Mouse (Mus musculus): ENCODE data around the gene Klk9.
A peak's percentile ranks its signal among the peaks of the same experiment; 100 is the strongest.

The Klk9 gene

GRCm38 (mm10) chr7:43791591-43791990 is at the start of gene Klk9:
Gene Klk9 (plus strand): TSS chr7:43791891.
- no peak for DNase-seq (ENCODE audit: low spot score in 2 of 2)

DNA sequence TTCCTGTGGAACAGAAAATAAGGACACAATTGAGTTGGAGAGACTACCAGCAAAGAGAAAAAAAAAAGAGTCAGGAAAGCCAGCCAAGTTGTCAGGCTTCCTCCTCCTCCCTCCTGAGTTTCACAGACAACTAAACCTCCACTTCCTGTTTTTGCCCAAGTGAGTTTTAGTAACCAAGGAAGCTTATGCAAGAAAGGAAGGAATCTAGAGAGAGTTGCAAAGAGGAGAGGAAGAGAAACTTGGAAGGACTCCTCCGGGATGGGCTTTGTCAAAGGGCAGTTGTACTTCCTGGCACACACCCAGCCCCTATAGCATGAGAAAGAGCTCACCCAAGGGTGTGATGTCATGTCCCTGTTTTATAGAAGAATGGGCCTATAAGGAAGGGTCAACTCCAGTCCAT is 43.9 kb upstream of the Klk9 start:
- no peak for DNase-seq (ENCODE audit: low spot score in 2 of 2)

DNA sequence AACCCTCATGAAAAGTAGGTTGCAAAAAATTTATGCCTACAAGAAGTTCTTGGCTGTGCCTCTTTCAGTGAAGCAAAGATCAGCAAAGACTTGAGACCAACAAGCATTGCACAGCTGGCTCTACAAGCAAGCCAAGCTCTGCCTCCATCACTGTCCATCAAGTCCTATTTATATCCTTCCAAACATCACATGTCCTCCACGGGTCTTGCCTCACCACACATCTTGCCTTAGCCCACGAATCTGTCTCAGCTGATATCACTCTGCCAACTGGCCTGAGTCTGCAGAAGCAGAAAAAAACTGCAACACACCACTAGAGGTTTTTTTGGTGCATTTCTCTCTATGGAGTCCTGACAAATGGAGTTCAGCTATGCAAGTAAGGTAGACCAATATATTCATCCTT is 38.9 kb upstream of the Klk9 start:
- DNase-seq (ENCODE audit: low spot score in 2 of 2): no peak

- DNase-seq (ENCODE audit: low spot score in 2 of 2): no peak
These were observed 25.2 kb upstream of the Klk9 start for GRCm38 (mm10) chr7:43766484-43766883.

GRCm38 (mm10) chr7:43768597-43768996 is 23.1 kb upstream of the Klk9 start, which contains the start of gene Klk12:
Gene Klk12 (plus strand): TSS chr7:43768897.
- no peak for DNase-seq (ENCODE audit: low spot score in 2 of 2)

GRCm38 (mm10) chr7:43769636-43770035 is 22.1 kb upstream of the Klk9 start:
- no peak for DNase-seq (ENCODE audit: low spot score in 2 of 2)

GRCm38 (mm10) chr7:43770701-43771100 is 21.0 kb upstream of the Klk9 start:
- DNase-seq (ENCODE audit: low spot score in 2 of 2): no peak

DNA sequence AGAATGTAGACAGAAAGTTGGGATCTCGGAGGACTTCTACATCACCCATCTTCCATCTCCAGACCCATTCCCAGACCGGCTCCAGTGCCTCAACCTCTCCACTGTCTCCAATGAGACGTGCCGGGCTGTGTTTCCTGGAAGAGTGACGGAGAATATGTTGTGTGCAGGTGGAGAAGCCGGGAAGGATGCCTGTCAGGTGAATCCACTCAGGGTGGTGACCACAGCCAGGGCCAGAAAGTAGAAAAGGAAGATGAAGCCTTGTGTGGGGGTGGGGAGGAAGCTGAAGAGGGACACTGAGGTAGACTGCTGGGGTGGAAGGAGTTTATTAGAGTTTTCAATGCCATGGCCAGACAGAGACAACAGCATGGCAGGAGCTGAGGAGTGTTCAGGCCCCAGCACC is 19.8 kb upstream of the Klk9 start:
- DNase-seq (ENCODE audit: low spot score in 2 of 2): no peak

DNA sequence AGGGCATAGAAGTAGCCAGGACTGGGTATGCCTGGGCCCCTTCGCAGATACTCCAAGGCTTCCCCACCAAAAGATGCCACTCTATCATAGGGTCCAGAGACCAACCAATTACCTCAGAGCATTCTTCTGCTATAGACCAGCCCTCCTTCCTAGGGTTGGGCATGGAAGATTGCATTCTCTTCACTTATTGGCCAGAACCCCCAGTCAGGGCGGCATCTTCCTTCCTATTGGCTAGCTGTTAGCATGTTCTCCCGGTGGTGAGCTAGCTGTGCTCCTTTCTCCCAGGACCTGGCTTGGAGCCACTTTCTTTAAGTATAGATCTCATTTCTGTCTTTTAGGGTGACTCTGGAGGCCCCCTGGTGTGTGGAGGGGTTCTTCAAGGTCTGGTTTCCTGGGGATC is 18.8 kb upstream of the Klk9 start:
- no peak for DNase-seq (ENCODE audit: low spot score in 2 of 2)

DNA sequence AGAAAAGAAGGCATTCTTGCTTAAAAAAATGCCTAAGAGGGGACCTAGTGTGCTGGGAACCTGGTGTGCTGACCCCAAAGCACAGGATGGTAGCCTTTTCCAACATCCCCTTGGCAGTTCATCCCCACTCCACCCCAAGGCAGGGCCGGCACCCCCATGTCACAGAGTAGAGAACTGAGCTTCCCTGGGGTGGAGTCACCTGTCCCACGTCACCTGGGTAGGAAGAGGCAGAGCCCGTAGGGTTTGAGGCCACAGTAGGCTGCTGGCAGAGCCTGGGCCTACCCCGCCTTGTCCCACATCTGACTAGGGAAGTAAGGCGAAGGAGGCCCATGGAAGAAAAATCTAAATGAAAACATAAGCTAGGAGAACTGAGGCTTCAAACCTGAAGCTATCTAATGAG is 17.3 kb upstream of the Klk9 start, which contains the start of gene Klk11:
Gene Klk11 (plus strand): TSS at position 241 of the 400 bp plus-strand sequence.
- no peak for DNase-seq (ENCODE audit: low spot score in 2 of 2)

- DNase-seq (ENCODE audit: low spot score in 2 of 2): no peak
These were observed 16.9 kb upstream of the Klk9 start for GRCm38 (mm10) chr7:43774802-43775201.

DNA sequence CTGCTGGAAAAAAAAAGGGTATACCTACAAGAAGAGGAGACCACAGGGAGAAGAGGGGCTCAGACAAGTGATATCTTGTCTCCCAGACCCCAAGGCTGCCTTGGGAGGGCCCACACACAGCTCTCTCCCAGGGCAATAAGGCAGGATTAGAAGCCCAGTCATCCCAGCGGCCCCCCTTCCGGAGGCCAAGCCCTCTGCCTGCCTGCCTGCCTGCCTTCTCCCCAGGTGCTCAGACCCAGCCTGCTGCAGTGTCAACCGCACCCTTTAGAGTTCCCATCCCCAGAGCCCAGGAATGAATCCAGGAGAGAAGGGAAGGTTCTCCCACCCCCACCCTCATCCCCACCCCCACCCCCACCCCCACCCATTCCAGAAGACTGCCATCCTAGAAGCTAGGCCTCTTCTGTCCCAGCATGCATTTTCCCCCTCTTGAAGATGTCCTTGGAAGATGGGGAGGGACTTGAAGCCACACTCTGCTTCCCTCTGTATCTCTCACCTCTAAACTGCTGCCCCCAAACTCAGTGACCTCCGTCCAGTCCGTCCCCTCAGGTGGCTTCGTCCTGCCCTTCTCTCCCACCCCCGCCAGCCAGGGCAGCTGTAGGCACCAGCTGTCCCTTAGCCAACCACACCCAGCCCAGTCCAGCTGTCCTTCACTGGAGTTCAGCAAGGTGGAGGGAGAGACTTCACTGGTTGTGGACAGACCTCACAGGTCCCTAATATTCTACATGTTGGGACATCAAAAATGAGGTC is 16.2 kb upstream of the Klk9 start:
- peak in 1 of 2 experiments; percentile 0 for DNase-seq (ENCODE audit: low spot score in 2 of 2)

DNA sequence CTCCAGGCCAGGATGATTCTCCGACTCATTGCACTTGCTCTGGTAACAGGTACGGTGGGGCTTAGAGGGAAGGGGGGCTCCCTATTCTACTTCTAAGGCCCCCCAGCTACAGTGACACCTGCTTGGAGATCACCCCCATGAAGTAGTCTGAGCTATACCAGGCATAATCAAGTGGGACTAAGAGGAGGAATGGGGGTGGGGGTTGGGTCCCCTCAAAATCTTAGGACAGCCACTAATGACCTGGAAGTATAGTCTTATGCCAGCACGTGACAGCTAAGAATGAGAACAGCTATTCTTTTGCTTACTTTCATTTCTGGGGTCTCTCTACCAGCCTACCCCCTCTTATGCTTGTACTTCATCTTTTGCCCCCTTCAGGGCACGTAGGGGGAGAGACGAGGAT is 15.2 kb upstream of the Klk9 start:
- no peak for DNase-seq (ENCODE audit: low spot score in 2 of 2)

- DNase-seq (ENCODE audit: low spot score in 2 of 2): peak in 1 of 2 experiments; percentile 0
These were observed 14.3 kb upstream of the Klk9 start for GRCm38 (mm10) chr7:43777423-43777822.

DNA sequence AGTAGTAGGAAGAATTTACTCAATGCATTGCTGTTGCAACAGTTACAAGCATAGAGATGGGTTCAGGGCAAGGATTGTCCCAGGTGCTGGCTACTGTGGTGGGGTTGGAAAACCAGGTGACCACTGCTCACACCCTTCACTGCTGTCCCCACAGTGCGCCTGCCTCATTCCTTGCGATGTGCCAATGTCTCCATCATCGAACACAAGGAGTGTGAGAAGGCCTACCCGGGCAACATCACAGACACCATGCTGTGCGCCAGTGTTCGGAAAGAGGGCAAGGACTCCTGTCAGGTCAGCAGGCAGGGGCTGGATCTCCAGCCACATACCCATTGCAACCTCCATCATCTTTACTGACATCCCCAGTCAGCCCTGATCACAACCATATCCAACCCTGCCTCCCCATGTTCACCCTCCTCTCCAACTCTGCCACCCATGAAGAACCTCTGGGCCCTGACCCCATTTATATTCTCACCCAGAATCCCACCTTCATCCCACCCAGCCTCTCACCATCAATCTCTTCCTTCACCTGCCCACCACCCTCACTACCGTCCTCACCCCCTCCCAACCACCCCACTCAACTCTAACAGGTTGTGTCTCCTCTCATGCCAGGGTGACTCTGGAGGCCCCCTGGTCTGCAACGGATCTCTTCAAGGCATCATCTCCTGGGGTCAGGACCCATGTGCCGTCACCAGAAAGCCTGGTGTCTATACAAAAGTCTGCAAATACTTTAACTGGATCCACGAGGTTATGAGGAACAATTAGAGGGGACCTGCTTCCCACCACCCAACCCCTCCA is 13.3 kb upstream of the Klk9 start:
- DNase-seq (ENCODE audit: low spot score in 2 of 2): no peak

DNA sequence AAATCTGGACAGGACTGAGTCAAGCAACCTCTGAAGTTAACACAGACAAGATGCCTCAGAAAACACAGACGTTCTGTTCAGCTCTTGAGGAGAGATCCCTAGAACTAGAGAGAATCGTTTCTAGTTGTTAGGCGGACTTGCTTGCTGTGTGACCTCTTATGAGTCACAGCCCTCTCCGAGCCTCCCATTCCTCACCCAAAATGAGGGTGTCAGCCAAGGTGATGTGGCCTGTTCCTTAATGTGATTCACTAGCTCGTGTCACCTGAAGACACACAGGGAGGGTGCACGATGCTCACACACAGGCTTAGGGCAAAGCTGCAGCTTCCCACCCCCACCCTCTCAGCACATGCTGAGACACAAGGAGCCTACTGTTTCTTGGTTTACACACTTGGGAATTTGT is 11.4 kb upstream of the Klk9 start:
- no peak for DNase-seq (ENCODE audit: low spot score in 2 of 2)

DNA sequence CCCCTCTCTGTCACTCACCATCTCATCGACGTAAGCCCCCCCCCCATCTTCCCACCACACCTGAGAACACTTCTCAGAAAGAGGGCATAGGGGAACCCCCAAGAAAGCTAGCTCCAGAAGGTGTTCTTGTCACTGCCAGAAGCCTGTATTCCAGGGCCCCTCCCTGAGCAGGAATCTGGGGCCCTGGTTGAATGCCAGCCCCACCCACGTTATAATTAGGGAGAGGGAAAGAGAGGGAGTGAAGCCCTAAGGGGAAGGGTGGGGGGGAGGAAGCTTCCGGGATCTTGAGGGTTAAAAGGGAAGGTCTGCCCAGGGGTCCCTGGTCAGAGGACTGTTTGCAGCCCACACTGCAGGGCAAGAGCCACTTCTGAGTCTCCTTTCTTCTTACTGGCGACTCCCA is 10.9 kb upstream of the Klk9 start, which contains the start of gene Klk10:
Gene Klk10 (plus strand): TSS at position 290 of the 400 bp plus-strand sequence.
- DNase-seq (ENCODE audit: low spot score in 2 of 2): no peak

DNA sequence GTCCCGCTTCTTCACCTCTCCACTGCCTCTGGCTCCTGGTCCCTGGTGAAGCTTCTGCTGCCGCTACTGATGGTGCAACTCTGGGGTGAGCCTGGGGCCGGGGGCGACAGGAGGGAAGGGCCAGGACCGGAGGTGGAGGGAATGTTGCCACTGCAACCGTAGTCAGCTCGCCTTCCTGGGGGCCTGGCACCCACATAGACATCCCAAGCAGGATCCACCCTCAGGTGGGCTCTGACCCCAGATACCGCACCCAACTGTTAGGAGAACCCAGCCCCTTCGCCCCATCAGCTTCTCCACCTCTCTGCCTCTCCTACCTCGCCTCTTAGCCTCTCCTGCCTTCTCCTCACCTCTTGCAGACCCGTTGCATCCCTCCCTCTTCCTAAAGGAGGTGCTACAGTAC is 10.2 kb upstream of the Klk9 start:
- DNase-seq (ENCODE audit: low spot score in 2 of 2): no peak

DNA sequence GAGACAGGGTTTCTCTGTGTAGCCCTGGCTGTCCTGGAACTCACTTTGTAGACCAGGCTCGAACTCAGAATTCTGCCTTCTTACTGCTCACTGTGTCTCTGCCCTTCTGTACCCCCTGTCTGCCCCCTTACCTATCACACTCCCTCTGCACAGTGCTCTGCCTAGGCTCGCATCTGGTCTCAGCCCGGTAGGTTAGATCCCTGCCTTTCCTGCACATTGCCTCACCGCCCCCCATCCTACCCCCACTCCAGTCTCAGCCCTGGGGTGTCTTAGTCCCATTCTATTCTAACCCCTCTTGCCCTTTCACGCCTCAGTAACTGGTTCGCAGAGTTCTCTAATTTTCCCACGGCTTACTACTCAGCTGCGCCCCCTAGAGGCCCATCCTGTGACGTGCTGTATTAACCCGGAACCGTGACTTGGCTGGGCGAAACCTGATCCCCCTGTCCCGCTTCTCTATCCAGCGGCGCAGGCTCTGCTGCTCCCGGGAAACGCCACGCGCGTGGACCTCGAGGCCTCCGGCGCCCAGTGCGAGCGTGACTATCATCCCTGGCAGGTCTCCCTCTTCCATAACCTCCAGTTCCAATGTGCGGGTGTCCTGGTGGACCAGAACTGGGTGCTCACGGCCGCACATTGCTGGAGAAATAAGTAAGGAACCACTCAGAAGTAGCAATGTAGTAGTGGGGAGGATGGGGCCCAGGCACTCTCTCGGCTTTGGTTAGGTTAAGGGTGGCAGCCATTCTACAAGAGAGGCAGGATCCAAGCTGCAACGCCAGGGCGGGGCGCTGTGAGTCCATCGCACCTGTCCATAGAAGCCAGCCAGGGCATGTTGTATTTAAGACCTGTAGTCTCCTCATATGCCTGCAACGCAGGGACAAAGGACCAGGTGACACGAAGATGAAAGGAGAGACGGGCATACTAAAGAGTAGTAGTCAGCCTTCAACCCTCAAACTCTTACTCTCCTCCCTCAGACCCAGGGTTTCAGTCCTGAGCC is 9.1 kb upstream of the Klk9 start:
- DNase-seq (ENCODE audit: low spot score in 2 of 2): peak; percentile 29 to 56

DNA sequence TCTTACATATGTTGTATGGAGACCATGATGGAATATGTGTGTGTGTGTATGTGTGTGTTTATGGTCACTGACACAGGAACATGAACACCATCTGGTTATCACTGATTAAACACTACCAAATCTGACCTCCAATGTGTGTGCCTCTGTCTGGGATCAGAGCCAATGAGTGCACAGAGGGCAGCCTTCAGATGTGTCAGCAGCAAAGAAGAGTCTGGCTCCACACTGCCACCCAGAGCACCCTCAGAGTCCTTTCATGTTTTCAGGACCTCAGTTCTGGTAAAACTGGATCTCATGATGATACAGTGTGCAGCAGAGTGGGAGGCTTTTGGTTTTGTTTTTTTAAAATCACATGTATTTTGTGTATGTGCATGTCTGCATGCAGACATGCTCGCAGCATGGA is 6.4 kb upstream of the Klk9 start:
- DNase-seq (ENCODE audit: low spot score in 2 of 2): no peak

- DNase-seq (ENCODE audit: low spot score in 2 of 2): no peak
These were observed 3.6 kb upstream of the Klk9 start for GRCm38 (mm10) chr7:43788096-43788495.

DNA sequence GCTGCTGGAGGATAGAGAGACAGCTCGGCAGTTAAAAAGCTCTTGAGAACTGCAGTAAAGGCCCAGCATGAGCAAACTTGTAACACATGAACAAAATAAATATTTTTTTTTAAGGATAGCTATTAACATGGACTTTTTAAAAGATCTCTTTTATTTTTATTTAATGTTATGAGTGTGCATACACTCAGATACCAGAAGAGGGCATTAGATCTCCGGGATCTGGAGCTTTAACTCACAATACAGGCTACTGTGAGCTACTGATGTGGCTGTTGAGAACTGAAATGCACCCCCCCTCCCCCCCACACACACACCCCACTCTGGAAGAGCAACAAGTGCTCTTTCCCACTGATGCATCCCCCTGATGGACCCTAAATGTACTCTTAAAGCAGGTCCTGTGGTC is 2.4 kb upstream of the Klk9 start:
- no peak for DNase-seq (ENCODE audit: low spot score in 2 of 2)
